Mouse (Mus musculus) lung, postnatal 0 days (tissue): Measurements from ENCODE around the gene 9130213A22Rik.

Experiments used
- CTCF ChIP-seq: IDR thresholded peaks from 2 replicates; pipeline ENCODE4 v1.5.1; 2016; ENCODE audit warnings: antibody characterized with exemption, mild to moderate bottlenecking
- EP300 ChIP-seq: IDR thresholded peaks from 2 replicates; pipeline ENCODE4 v1.6.1; 2016; ENCODE audit warnings: antibody characterized with exemption, mild to moderate bottlenecking, control low read depth

DNA sequence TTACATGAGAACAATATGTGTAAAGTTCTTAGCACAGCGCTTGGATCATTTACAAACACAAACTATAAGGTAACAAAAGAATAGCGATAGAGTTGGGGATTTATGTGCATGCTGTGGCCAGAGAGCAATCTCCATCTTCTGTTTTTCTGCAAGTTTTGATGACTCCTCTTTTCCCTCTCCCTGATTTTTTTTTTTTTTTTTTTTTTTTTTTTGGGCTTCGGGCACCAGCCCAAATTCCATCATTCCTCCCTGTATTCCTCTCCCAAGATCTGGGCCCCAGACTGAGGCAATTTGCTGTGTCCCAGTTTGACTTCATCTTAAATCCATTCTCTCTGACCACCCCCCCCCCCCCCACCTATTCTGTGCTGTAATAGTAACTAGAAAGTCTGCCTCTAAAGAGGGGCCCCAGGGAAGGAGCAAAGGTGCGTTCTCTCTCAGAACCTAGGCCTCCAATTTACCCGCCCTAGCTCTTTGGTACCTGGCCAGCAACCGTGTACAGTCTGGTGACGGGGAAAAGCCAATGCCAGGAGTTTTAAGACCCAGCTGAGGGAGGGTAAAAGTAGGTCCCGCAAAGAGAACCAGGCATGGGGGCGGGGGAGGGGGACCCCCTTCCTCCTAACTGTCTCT is 25.9 kb downstream of the 9130213A22Rik start:
- TF ChIP-seq CTCF (no peak), EP300 (no peak)
